Mouse (Mus musculus): Measurements from ENCODE around the gene Olfr1049. TPM values are rescaled to one million over a fixed set of nuclear protein-coding genes. Genes with fewer than 3 reads are reported as not detected.
"Not testable (repeated sequence)": the region's sequence is repeated elsewhere in the genome, so short reads cannot be mapped to it uniquely, and the experiment has no call there.

Gene Olfr1049
- not detected in 2 replicates for polyA plus RNA-seq (2015; fragmentation: Nextera tagmentation; extraction: Ambion mirVana)

DNA sequence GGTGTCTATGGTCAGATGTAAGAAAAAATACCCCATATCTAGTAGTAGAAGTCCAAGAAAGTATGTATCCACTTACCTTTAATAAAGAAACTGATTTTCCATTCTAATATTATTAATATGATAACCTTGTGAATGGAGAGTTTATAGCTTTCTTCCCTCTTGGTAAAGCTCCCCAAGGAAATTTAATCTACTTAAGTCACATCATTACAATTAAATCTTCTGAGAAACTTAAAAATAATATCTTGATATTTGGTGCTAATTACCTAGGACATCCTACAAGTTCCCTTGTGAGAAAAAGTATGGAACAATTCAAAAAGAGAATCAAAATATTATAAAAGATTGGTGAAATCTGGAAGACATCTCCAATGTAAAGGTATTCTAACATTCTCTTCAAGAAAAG lies at the start of gene Olfr1049:
Gene Olfr1049, minus strand, starts transcription at position 101 of the 400 bp plus-strand sequence.
- not testable (repeated sequence) for H3K4me2 ChIP-seq; H3K27me3 ChIP-seq (replicated peaks); H3K4me1 ChIP-seq; H3K4me3 ChIP-seq (replicated peaks); H3K36me3 ChIP-seq; H3K27ac ChIP-seq (replicated peaks); H3K9me3 ChIP-seq (replicated peaks); H3K9ac ChIP-seq (replicated peaks); ATAC-seq (ENCODE audit: low FRiP score)

DNA sequence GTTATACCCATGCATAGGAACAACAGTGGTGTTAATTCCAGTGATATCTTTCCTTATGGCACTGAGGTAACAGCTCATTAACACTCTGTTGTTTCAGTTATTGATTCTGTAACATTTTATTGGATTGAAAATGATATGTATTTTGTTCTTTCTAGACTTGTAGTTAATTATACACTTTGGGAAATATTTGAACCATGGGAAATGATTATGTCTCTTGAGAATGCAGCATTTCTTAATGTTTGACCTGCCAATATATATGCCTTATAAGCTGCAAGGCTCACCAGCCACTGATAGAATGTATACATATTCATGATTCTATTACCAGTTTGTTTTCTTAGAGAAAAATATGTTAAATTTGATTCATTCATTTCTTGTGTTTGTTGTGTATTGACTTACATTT lies 34.0 kb upstream of the Olfr1049 start, which contains the start of gene Olfr1052:
Gene Olfr1052, plus strand, starts transcription at position 301 of the 400 bp plus-strand sequence.
- no peaks in the 10 kb centered on the region for H3K27me3 ChIP-seq (replicated peaks)
- no peak within 1 kb of the TSS for H3K27ac ChIP-seq (replicated peaks)
- H3K4me3 ChIP-seq (replicated peaks), result no peak within 1 kb of the TSS
- H3K9ac ChIP-seq (replicated peaks), result no peak within 1 kb of the TSS
- H3K36me3 ChIP-seq, result no peaks in the 10 kb centered on the region
- no peaks in the 10 kb centered on the region for H3K4me1 ChIP-seq
- ATAC-seq (ENCODE audit: low FRiP score), result no peak
- no peaks in the 10 kb centered on the region for H3K9me3 ChIP-seq (replicated peaks)
- H3K4me2 ChIP-seq, result no peak within 1 kb of the TSS

DNA sequence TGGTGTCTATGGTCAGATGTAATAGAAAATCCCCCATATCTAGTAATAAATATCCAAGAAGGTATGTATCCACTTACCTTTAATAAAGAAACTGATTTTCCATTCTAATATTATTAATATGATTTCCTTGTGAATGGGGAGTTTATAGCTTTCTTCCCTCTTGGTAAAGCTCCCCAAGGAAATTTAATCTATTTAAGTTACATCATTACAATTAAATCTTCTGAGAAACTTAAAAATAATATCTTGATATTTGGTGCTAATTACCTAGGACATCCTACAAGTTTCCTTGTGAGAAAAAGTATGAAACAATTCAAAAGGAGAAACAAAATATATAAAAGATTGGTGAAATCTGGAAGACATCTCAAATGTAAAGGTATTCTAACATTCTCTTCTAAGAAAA lies 20.9 kb upstream of the Olfr1049 start, which contains the start of gene Olfr1051:
Gene Olfr1051, minus strand, starts transcription at position 101 of the 400 bp plus-strand sequence.
- H3K27ac ChIP-seq (replicated peaks); H3K4me2 ChIP-seq; H3K36me3 ChIP-seq; H3K4me3 ChIP-seq (replicated peaks); H3K9me3 ChIP-seq (replicated peaks); H3K27me3 ChIP-seq (replicated peaks); H3K9ac ChIP-seq (replicated peaks); H3K4me1 ChIP-seq; ATAC-seq (ENCODE audit: low FRiP score): not testable (repeated sequence)

DNA sequence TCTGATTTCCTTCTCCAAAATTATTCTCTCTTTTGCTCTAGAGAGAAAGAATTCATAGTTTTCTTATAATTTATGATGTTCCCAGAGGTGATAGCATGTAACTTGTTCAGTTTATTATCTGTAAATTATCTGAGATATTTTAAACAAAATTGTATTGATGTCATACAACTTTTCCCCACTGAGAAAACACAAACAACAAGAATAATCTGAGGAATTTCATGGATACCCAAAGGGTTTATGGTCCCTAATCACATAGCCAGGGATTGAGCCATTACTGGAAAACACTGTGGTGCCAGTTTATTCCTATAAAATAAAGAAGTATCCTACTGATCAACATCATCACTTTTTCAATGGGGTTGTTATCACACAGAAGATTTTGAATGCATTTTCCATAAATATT lies 17.9 kb downstream of the Olfr1049 start, which contains the start of gene Olfr1048:
Gene Olfr1048, minus strand, starts transcription at position 101 of the 400 bp plus-strand sequence.
- no peak for ATAC-seq (ENCODE audit: low FRiP score)
- Histone ChIP-seq H3K27me3 (replicated peaks) (no peaks in the 10 kb centered on the region), H3K9ac (replicated peaks) (no peak within 1 kb of the TSS), H3K9me3 (replicated peaks) (no peaks in the 10 kb centered on the region), H3K4me1 (no peaks in the 10 kb centered on the region), H3K4me2 (no peak within 1 kb of the TSS), H3K36me3 (no peaks in the 10 kb centered on the region), H3K27ac (replicated peaks) (no peak within 1 kb of the TSS), H3K4me3 (replicated peaks) (no peak within 1 kb of the TSS)

DNA sequence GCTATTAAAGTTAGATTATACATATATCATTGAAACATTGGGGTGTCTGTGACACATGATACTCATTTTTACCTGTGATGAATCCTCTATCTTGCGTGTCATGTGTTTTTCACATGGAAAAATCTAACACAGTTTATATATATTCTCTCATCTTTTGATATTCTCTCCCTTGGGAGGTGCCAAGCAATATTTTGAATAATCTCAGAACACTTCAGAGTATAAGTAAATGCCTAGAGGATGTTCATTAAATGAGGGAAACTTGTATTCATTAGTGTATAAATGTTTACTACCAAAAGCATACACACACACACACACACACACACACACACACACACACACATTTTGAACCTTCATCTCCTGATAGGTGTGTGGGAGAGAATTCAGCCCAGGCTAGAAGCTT lies 26.8 kb downstream of the Olfr1049 start, which contains the start of gene Olfr1047:
Gene Olfr1047, minus strand, starts transcription at position 101 of the 400 bp plus-strand sequence.
- Histone ChIP-seq H3K4me1 (no peaks in the 10 kb centered on the region), H3K27ac (replicated peaks) (no peak within 1 kb of the TSS), H3K27me3 (replicated peaks) (no peaks in the 10 kb centered on the region), H3K9me3 (replicated peaks) (no peaks in the 10 kb centered on the region), H3K9ac (replicated peaks) (no peak within 1 kb of the TSS), H3K36me3 (no peaks in the 10 kb centered on the region), H3K4me2 (no peak within 1 kb of the TSS), H3K4me3 (replicated peaks) (no peak within 1 kb of the TSS)
- 98% methylated on average over 1 of the region's 1 CpGs for WGBS
- ATAC-seq (ENCODE audit: low FRiP score), result no peak

DNA sequence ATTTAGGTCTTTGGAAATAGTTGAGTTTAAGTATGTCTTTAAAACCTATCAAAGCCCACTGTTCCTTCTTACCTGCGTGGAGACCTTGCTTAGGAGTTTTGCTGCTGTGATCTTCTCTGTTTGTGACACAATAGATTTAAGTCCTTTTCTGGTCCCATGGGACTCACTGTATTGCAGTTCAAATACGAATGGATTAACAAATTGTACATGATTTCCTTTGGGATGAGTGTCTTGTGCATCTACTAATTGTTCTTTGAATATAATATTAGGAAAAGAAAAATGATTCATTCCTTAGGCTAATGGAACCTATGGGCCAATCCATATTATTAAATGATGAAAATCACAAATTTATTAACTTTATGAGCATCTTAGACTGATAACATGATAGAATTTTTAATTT lies 38.9 kb downstream of the Olfr1049 start, which contains the start of gene Olfr1046:
Gene Olfr1046, minus strand, starts transcription at position 101 of the 400 bp plus-strand sequence.
- H3K4me3 ChIP-seq (replicated peaks), result no peak within 1 kb of the TSS
- H3K9ac ChIP-seq (replicated peaks), result no peak within 1 kb of the TSS
- no peaks in the 10 kb centered on the region for H3K9me3 ChIP-seq (replicated peaks)
- H3K27ac ChIP-seq (replicated peaks), result no peak within 1 kb of the TSS
- no peaks in the 10 kb centered on the region for H3K36me3 ChIP-seq
- ATAC-seq (ENCODE audit: low FRiP score), result no peak
- WGBS, result 66% methylated on average over 2 of the region's 2 CpGs
- H3K4me1 ChIP-seq, result no peaks in the 10 kb centered on the region
- no peak within 1 kb of the TSS for H3K4me2 ChIP-seq
- H3K27me3 ChIP-seq (replicated peaks), result no peaks in the 10 kb centered on the region

Other genes with a start within 250 kb of the Olfr1049 start
- 0.04 and 0.28 TPM in 2 replicates for gene Olfr1033, start 237.7 kb downstream of the Olfr1049 start, polyA plus RNA-seq (2015; fragmentation: Nextera tagmentation; extraction: Ambion mirVana)
- gene Olfr1034, start 212.5 kb downstream of the Olfr1049 start, polyA plus RNA-seq (2015; fragmentation: Nextera tagmentation; extraction: Ambion mirVana), result not detected in 2 replicates
- not detected in 2 replicates for gene Olfr1036, start 184.3 kb downstream of the Olfr1049 start, polyA plus RNA-seq (2015; fragmentation: Nextera tagmentation; extraction: Ambion mirVana)
- not detected in 2 replicates for gene Olfr1037, start 170.9 kb downstream of the Olfr1049 start, polyA plus RNA-seq (2015; fragmentation: Nextera tagmentation; extraction: Ambion mirVana)
- gene Olfr1039, start 122.4 kb downstream of the Olfr1049 start, polyA plus RNA-seq (2015; fragmentation: Nextera tagmentation; extraction: Ambion mirVana), result not detected in 2 replicates
- not detected in 2 replicates for gene Olfr1040, start 111.6 kb downstream of the Olfr1049 start, polyA plus RNA-seq (2015; fragmentation: Nextera tagmentation; extraction: Ambion mirVana)
- not detected in 2 replicates for gene Olfr1042, start 96.5 kb downstream of the Olfr1049 start, polyA plus RNA-seq (2015; fragmentation: Nextera tagmentation; extraction: Ambion mirVana)
- not detected in 2 replicates for gene Olfr1043, start 90.8 kb downstream of the Olfr1049 start, polyA plus RNA-seq (2015; fragmentation: Nextera tagmentation; extraction: Ambion mirVana)
- not detected in 2 replicates for gene Olfr1044, start 80.5 kb downstream of the Olfr1049 start, polyA plus RNA-seq (2015; fragmentation: Nextera tagmentation; extraction: Ambion mirVana)
- gene Olfr52, start 72.6 kb downstream of the Olfr1049 start, polyA plus RNA-seq (2015; fragmentation: Nextera tagmentation; extraction: Ambion mirVana), result not detected in 2 replicates
- not detected in 2 replicates for gene Olfr1045, start 55.3 kb downstream of the Olfr1049 start, polyA plus RNA-seq (2015; fragmentation: Nextera tagmentation; extraction: Ambion mirVana)
- not detected in 2 replicates for gene Olfr1046, start 39.0 kb downstream of the Olfr1049 start, polyA plus RNA-seq (2015; fragmentation: Nextera tagmentation; extraction: Ambion mirVana)
- gene Olfr1047, start 26.9 kb downstream of the Olfr1049 start, polyA plus RNA-seq (2015; fragmentation: Nextera tagmentation; extraction: Ambion mirVana), result not detected in 2 replicates
- gene Olfr1048, start 18.0 kb downstream of the Olfr1049 start, polyA plus RNA-seq (2015; fragmentation: Nextera tagmentation; extraction: Ambion mirVana), result not detected in 2 replicates
- gene Olfr1051, start 20.8 kb upstream of the Olfr1049 start, polyA plus RNA-seq (2015; fragmentation: Nextera tagmentation; extraction: Ambion mirVana), result not detected in 2 replicates
- not detected in 2 replicates for gene Olfr1052, start 34.1 kb upstream of the Olfr1049 start, polyA plus RNA-seq (2015; fragmentation: Nextera tagmentation; extraction: Ambion mirVana)
- gene Olfr1053, start 57.0 kb upstream of the Olfr1049 start, polyA plus RNA-seq (2015; fragmentation: Nextera tagmentation; extraction: Ambion mirVana), result not detected in 2 replicates
- gene Olfr1054, start 77.1 kb upstream of the Olfr1049 start, polyA plus RNA-seq (2015; fragmentation: Nextera tagmentation; extraction: Ambion mirVana), result not detected in 2 replicates
- not detected in 2 replicates for gene Olfr1055, start 92.0 kb upstream of the Olfr1049 start, polyA plus RNA-seq (2015; fragmentation: Nextera tagmentation; extraction: Ambion mirVana)
- not detected in 2 replicates for gene Olfr1056, start 104.1 kb upstream of the Olfr1049 start, polyA plus RNA-seq (2015; fragmentation: Nextera tagmentation; extraction: Ambion mirVana)
- not detected in 2 replicates for gene Olfr1057, start 120.1 kb upstream of the Olfr1049 start, polyA plus RNA-seq (2015; fragmentation: Nextera tagmentation; extraction: Ambion mirVana)
- gene Olfr1058, start 130.2 kb upstream of the Olfr1049 start, polyA plus RNA-seq (2015; fragmentation: Nextera tagmentation; extraction: Ambion mirVana), result not detected in 2 replicates
- gene Olfr1061, start 155.7 kb upstream of the Olfr1049 start, polyA plus RNA-seq (2015; fragmentation: Nextera tagmentation; extraction: Ambion mirVana), result not detected in 2 replicates
- gene Olfr1062, start 168.4 kb upstream of the Olfr1049 start, polyA plus RNA-seq (2015; fragmentation: Nextera tagmentation; extraction: Ambion mirVana), result not detected in 2 replicates
- not detected in 2 replicates for gene Olfr1065, start 192.3 kb upstream of the Olfr1049 start, polyA plus RNA-seq (2015; fragmentation: Nextera tagmentation; extraction: Ambion mirVana)
- gene Olfr1066, start 197.9 kb upstream of the Olfr1049 start, polyA plus RNA-seq (2015; fragmentation: Nextera tagmentation; extraction: Ambion mirVana), result not detected in 2 replicates
- not detected in 2 replicates for gene Olfr228, start 229.1 kb upstream of the Olfr1049 start, polyA plus RNA-seq (2015; fragmentation: Nextera tagmentation; extraction: Ambion mirVana)

All from neural tube, embryonic 15.5 days (tissue).